Mouse (Mus musculus) limb, embryonic 11.5 days (tissue): ENCODE results near the gene Gsk3b. TPM values are rescaled to one million over a fixed set of nuclear protein-coding genes. Genes with fewer than 3 reads are reported as not detected.

Source experiments
- ATAC-seq: fragments of 200-750 bp; cut with Nextera tagmentation; 2 replicates; pipeline ENCODE4 v1.8.0; 2017; ENCODE audit warnings: low read depth; ENCODE audit not compliant: insufficient number of reproducible peaks, low FRiP score, low TSS enrichment
- DNase-seq: peaks from one replicate; pipeline ENCODE4 v3.0.0-alpha.2; 2015; ENCODE audit warnings: low spot score
- H3K27ac ChIP-seq: fragments of 300-500 bp; sonication (generic); replicated peaks from 2 replicates; pipeline ENCODE4 v1.5.1; 2014; ENCODE audit warnings: low read depth, mild to moderate bottlenecking, low read length
- H3K27me3 ChIP-seq: fragments of 300-500 bp; sonication (generic); 2 replicates; pipeline ENCODE4 v1.6.1; 2014; ENCODE audit warnings: mild to moderate bottlenecking, low read length, mixed read lengths; ENCODE audit not compliant: control insufficient read depth, insufficient read depth
- H3K36me3 ChIP-seq: fragments of 300-500 bp; sonication (generic); 2 replicates; pipeline ENCODE4 v1.6.1; 2014; ENCODE audit warnings: mild to moderate bottlenecking, low read length, moderate library complexity, mixed read lengths; ENCODE audit not compliant: control insufficient read depth, insufficient read depth
- H3K4me1 ChIP-seq: fragments of 300-500 bp; sonication (generic); 2 replicates; pipeline ENCODE4 v1.6.1; 2014; ENCODE audit warnings: low read length, mixed read lengths; ENCODE audit not compliant: control insufficient read depth, insufficient read depth
- H3K4me2 ChIP-seq: fragments of 300-500 bp; sonication (generic); 2 replicates; pipeline ENCODE4 v1.6.1; 2014; ENCODE audit warnings: low read depth, mild to moderate bottlenecking, moderate library complexity; ENCODE audit not compliant: severe bottlenecking
- H3K4me3 ChIP-seq: fragments of 300-500 bp; sonication (generic); 2 replicates; pipeline ENCODE4 v1.5.1; 2014; ENCODE audit warnings: low read depth, low read length
- H3K9ac ChIP-seq: fragments of 300-500 bp; sonication (generic); 2 replicates; pipeline ENCODE4 v1.6.1; 2014; ENCODE audit warnings: mild to moderate bottlenecking, low read length
- H3K9me3 ChIP-seq: fragments of 300-500 bp; sonication (generic); 2 replicates; pipeline ENCODE4 v1.6.1; 2016; ENCODE audit warnings: low read length; ENCODE audit not compliant: control insufficient read depth
- WGBS: fragments of 180-500 bp; shearing (Covaris S2); extraction: QIAGEN DNeasy Blood & Tissue Kit; methylation state at CpG from one replicate; pipeline ENCODE4 v1.1.7; 2014; 5-methylcytosine and 5-hydroxymethylcytosine counted together
- polyA plus RNA-seq: library from polyadenylated mRNA; unstranded; fragments of >200 nt; fragmentation: Nextera tagmentation; extraction: Ambion mirVana; gene quantifications from 2 replicates; pipeline ENCODE4 v1.2.1, GENCODE M21; 2014

The Gsk3b gene
- polyA plus RNA-seq, 1 experiment from 2014 or later, result 70.4 TPM

- Histone ChIP-seq H3K36me3 (no peaks in the 10 kb centered on the region), H3K9me3 (no peaks in the 10 kb centered on the region), H3K4me3 (no peak overlapping the region), H3K4me1 (no peaks in the 10 kb centered on the region), H3K9ac (no peak overlapping the region), H3K27ac (no peak overlapping the region), H3K27me3 (no peaks in the 10 kb centered on the region), H3K4me2 (no peak overlapping the region)
- DNase-seq (no peak), ATAC-seq (no peak)
- 62% methylated on average over 5 of the region's 5 CpGs for WGBS
These were observed 206.6 kb downstream of the Gsk3b start for GRCm38 (mm10) chr16:38295349-38295930.

Other genes starting within 250 kb of the Gsk3b start
- gene Gm36028, start 227.9 kb upstream of the Gsk3b start, polyA plus RNA-seq, result not detected in 2 replicates
- gene Lrrc58, start 220.6 kb upstream of the Gsk3b start, polyA plus RNA-seq, result 67.4 and 73.9 TPM in 2 replicates
- 0.78 and 0.80 TPM in 2 replicates for gene Gpr156, start 172.5 kb upstream of the Gsk3b start, polyA plus RNA-seq
- gene Nr1i2, start 205.8 kb downstream of the Gsk3b start, polyA plus RNA-seq, result not detected in 2 replicates